Mouse (Mus musculus): ENCODE measurements around the gene Sh3pxd2b.

Gene Sh3pxd2b

DNA sequence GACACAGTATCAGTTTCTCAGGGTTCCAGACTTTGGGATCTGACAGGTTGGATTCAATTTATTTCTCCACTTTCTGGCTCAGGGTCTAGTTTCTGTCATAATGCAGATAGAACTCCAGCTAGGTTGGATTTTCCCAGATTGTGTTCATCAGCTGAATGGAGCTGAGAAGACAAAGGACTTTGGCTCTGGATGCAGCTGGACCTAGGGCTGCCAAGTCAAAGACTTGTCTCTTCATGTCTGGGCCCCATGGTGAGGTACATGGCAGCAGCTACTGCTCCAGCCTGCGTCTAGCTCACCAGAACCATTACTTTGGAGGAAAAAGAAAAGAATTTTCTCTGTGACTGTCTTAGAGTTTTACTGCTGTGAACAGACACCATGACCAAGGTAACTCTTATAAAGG is 28.5 kb downstream of the Sh3pxd2b start:
- no peak for DNase-seq

GRCm38 (mm10) chr11:32379910-32380309 is 32.3 kb downstream of the Sh3pxd2b start:
- no peak for DNase-seq

- DNase-seq: peak in 1 of 2 experiments; percentile 32
Observed at GRCm38 (mm10) chr11:32383341-32384134, 35.9 kb downstream of the Sh3pxd2b start.

- DNase-seq: no peak
Observed at GRCm38 (mm10) chr11:32384135-32384801, 36.6 kb downstream of the Sh3pxd2b start.

- DNase-seq: no peak
Observed at GRCm38 (mm10) chr11:32386043-32386442, 38.4 kb downstream of the Sh3pxd2b start.

DNA sequence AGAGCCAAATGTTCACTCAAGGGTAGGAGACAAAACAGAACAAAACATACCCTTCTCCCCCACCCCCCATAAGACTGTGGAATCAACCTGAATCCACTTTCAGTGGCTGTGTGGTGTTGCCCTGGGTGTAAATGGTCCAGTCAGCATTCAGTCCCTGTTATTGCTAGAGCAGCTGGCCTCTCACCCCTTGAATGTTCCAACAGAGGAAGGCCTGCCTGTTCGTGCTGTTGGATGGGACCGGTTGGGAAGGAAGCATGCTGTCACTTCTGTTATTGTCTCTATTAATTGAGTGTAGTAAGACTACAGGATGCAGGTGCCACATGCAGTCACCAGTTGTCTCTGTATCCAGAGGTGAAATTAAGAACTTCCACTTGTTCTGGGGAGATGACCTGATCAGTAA is 40.4 kb downstream of the Sh3pxd2b start:
- no peak for DNase-seq

GRCm38 (mm10) chr11:32393095-32393494 is 45.5 kb downstream of the Sh3pxd2b start:
- DNase-seq: no peak

DNA sequence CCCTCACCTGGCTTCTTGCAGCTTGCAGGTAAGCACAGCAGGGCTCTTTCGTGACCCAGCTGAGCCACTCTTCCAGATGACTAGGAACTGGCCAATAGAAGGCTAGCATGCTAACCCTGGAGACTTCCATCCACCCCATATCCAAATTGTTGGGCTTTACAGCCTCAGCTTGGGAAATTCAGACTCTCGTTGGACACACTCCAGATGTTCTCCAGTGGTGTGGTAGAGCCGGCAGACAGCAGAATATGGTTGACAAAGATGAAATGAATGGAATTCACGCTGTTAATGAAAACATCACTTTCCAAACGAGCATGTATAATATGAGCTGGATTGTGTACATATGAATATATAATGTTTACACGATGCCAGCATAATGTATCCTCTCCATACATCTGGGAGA is 48.2 kb downstream of the Sh3pxd2b start:
- DNase-seq: no peak

- DNase-seq: no peak
Observed at GRCm38 (mm10) chr11:32398446-32398845, 50.8 kb downstream of the Sh3pxd2b start.

GRCm38 (mm10) chr11:32399261-32399660 is 51.6 kb downstream of the Sh3pxd2b start:
- no peak for DNase-seq

GRCm38 (mm10) chr11:32402712-32403111 is 55.1 kb downstream of the Sh3pxd2b start:
- DNase-seq: no peak

GRCm38 (mm10) chr11:32404708-32405107 is 57.1 kb downstream of the Sh3pxd2b start:
- peak; percentile 17 to 22 for DNase-seq

GRCm38 (mm10) chr11:32407863-32408262 is 60.2 kb downstream of the Sh3pxd2b start:
- DNase-seq: no peak

GRCm38 (mm10) chr11:32409052-32409451 is 61.4 kb downstream of the Sh3pxd2b start:
- no peak for DNase-seq

DNA sequence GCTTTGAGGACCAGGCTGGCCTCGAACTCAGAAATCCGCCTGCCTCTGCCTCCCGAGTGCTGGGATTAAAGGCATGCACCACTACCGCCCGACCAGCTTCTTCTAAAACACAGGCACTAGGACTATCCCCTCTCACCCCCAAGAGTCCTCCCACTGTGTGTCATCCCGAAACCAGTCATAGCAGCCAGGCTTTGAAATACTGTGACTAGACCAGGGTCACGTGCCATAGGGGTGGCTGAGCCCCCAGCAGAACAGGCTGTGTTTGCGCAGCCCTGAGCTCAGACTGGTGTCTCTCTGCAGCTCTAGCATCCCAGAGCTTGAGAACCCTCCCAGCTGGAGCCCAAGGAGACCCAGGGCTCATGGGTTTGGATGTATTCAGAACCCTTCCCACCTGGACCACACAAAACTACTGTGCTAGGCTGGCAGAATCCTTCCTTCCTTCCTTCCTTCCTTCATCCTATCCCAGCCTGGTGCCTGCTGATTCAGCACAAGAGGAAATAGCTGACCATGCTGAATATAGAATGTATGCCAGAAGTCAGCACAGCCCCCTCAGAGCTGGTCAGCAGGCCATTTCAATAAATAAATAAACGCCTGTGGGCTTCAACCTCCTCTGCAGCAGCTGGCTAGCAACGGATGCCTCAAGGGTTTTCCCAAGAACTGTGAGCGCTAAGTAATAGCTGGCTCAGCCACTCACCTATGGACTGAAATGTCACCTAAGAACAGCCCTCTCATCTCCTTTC is 62.4 kb downstream of the Sh3pxd2b start:
- DNase-seq: no peak

- DNase-seq: no peak
Observed at GRCm38 (mm10) chr11:32420001-32420400, 72.4 kb downstream of the Sh3pxd2b start.

- no peak for DNase-seq
Observed at GRCm38 (mm10) chr11:32423311-32423710, 75.7 kb downstream of the Sh3pxd2b start.

GRCm38 (mm10) chr11:32424600-32424999 is 77.0 kb downstream of the Sh3pxd2b start:
- no peak for DNase-seq

- no peak for DNase-seq
Observed at GRCm38 (mm10) chr11:32425043-32425658, 77.5 kb downstream of the Sh3pxd2b start.

GRCm38 (mm10) chr11:32427537-32427936 is 79.9 kb downstream of the Sh3pxd2b start:
- no peak for DNase-seq

DNA sequence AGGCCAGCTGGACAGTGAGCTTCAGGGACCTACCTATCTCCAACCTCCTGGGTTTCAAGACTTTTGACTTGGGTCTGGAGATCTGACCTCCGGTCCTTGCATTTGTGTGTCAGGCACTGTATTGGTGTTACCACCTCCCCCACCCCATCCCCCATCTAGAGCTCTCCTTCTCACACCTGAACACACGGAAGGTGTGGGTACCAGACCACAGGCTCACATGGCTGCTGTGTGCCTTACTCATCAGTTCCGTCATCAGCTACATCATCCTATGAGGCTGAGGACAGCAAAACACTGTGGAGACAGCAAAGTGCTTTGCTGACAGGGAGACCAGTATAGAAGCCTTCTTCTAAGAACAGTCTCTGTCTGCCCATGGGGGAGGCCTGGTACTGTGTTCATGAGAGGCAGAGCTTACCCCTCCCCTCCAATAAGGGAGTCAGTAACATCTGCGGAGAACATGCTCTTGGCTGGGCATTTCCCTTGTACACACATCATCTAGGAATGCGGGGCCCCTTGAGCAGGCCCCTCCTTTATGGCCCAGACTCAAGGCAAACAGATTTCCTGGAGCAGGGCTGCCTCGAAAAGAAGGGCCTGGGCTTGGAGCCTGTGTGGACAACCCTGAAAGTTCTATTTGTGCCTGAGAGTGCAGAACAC is 87.9 kb downstream of the Sh3pxd2b start:
- DNase-seq: peak in 1 of 2 experiments; percentile 6

DNA sequence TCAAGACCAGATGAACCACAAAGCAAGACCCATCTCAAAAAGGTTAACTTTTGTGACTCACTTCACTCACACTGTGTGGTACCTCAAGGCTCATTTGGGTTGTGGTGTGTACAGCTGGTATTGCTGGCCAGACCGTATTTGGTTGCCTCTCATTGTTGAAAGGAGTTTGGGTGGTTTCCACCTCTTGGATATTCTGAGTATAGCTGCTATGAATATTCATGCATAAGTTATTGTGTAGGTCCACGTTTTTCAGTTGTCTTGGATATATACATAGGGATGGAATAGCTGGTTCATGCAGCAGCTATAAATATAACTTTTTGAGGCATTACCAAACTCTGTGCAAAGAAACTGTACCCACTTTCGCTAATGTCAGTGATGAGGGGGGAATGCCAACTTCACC is 95.0 kb downstream of the Sh3pxd2b start:
- no peak for DNase-seq

DNA sequence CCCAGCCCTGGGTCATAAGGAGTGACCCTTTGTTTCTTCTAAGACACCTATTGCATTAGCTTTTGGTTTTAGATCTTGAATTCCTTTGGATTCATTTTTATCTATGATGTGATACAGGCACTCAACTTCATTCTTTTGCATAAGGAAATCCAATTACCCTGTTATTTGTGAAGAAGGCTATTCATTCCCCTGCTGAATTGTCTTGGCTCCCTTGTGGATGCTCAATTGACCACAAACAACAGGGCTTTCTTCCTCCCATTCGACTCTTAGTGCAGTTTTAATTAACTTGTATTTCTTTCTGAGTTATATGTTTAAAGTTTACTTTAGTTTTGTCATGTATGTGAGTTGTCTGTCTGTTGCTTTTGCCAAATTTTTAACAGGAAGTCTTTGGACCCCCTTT is 96.6 kb downstream of the Sh3pxd2b start:
- no peak for DNase-seq
